Comparison of ENCODE assay signal across 9 mouse cellular contexts in genomic region chr14:103694295-103694694, GRCm38 (mm10). TPM values are rescaled to one million over a fixed set of nuclear protein-coding genes. Genes with fewer than 3 reads are reported as not detected.
A peak's percentile ranks its signal among the peaks of the same experiment; 100 is the strongest.
DNase-seq lines count a peak whose midpoint lies in the region; ATAC-seq and TF ChIP-seq lines count a peak whose summit lies in the region.
"Had no signal": no experiment of that assay in that cellular context is flagged by ENCODE, and none has a peak within 500 bp of the region (broad histone marks: within the 10 kb centered on the region; RNA-seq: fewer than 3 reads in every experiment).

No protein-coding gene starts in this region.

- no peaks in the 10 kb centered on the region for H3K4me1 ChIP-seq in heart, adult 2 months (ENCODE audit: control insufficient read depth, insufficient read depth, low read length)
- no peaks in the 10 kb centered on the region for H3K4me1 ChIP-seq in heart, embryonic 11.5 days (ENCODE audit: control insufficient read depth, insufficient read depth, low read length)
- H3K4me1 ChIP-seq: limb, embryonic 15.5 days had no signal

- WGBS in heart, adult 2 months, result 42% methylated on average over 1 of the region's 1 CpGs
- WGBS in heart, embryonic 11.5 days (ENCODE audit: insufficient replicate concordance), result 36% methylated on average over 1 of the region's 1 CpGs

- H3K4me2 ChIP-seq in heart, embryonic 11.5 days, result no peak overlapping the region
- H3K4me2 ChIP-seq: limb, embryonic 15.5 days had no signal

- no peak for TF ChIP-seq POLR2A in heart, adult 2 months (IDR thresholded peaks at IDR 0.05; ENCODE audit: insufficient read depth, low read depth, low read length)

- H3K27me3 ChIP-seq in heart, adult 2 months (ENCODE audit: control insufficient read depth, insufficient read depth, low read length), result no peaks in the 10 kb centered on the region
- H3K27me3 ChIP-seq in heart, embryonic 11.5 days (ENCODE audit: control insufficient read depth, insufficient read depth, low read length), result no peaks in the 10 kb centered on the region
- H3K27me3 ChIP-seq: limb, embryonic 15.5 days had no signal

- no peak overlapping the region for H3K4me3 ChIP-seq in heart, adult 2 months
- no peak overlapping the region for H3K4me3 ChIP-seq in heart, embryonic 11.5 days (ENCODE audit: low read depth, low read length)
- H3K4me3 ChIP-seq: limb, embryonic 15.5 days had no signal

- peak in 1 of 2 experiments; percentile 20 for DNase-seq in heart, adult 2 months
- DNase-seq in B cell, adult 2 months, result peak; percentile 72
- peak; percentile 11 for DNase-seq in adrenal gland, adult 8-10 months
- peak; percentile 55 for DNase-seq in embryo, embryonic 11.5 days (ENCODE audit: low read depth, low spot score)
- peak; percentile 87 for DNase-seq in induced T-regulatory cell, adult 2 months (ENCODE audit: low read depth)
- DNase-seq in skeletal muscle tissue, adult 2 months (ENCODE audit: low read depth, low spot score), result peak; percentile 18

- H3K9me3 ChIP-seq in heart, embryonic 11.5 days (replicated peaks; ENCODE audit: control insufficient read depth, low read length), result no peaks in the 10 kb centered on the region
- H3K9me3 ChIP-seq: limb, embryonic 15.5 days had no signal

- TF ChIP-seq CTCF in heart, adult 2 months (IDR thresholded peaks at IDR 0.05), result peak; percentile 92

- no peaks in the 10 kb centered on the region for H3K36me3 ChIP-seq in heart, adult 2 months (ENCODE audit: control insufficient read depth, insufficient read depth, low read length)
- no peaks in the 10 kb centered on the region for H3K36me3 ChIP-seq in heart, embryonic 11.5 days (ENCODE audit: control insufficient read depth, insufficient read depth, low read length)
- H3K36me3 ChIP-seq: limb, embryonic 15.5 days had no signal

- no peak overlapping the region for H3K9ac ChIP-seq in heart, adult 2 months (ENCODE audit: low read depth, low read length)
- H3K9ac ChIP-seq in heart, embryonic 11.5 days (ENCODE audit: low read depth, low read length), result no peak overlapping the region
- H3K9ac ChIP-seq: limb, embryonic 15.5 days had no signal

- ATAC-seq in heart, embryonic 11.5 days (replicated peaks; ENCODE audit: insufficient number of reproducible peaks, low FRiP score, low TSS enrichment), result no peak
- ATAC-seq in megakaryocyte, adult 5-6 weeks (ENCODE audit: poor library complexity, severe bottlenecking), result peak; percentile 96

- H3K27ac ChIP-seq in heart, adult 2 months, result no peak overlapping the region
- no peak overlapping the region for H3K27ac ChIP-seq in heart, embryonic 11.5 days (ENCODE audit: low read depth, low read length)
- H3K27ac ChIP-seq: limb, embryonic 15.5 days had no signal

- intact Hi-C loops in heart, adult 2 months (cut with DNase I), result loop anchor here (1.0 kb wide), 1 partner anchor 144 kb away; no protein-coding TSS in a partner anchor

- no peaks in the 10 kb centered on the region for H3K79me2 ChIP-seq in heart, adult 2 months (replicated peaks; ENCODE audit: control insufficient read depth, insufficient read depth, low read length)

- TF ChIP-seq EP300 in heart, adult 2 months (IDR thresholded peaks at IDR 0.05; ENCODE audit: insufficient read depth, low read depth, low read length), result no peak

RNA-seq across cellular contexts. Expression of gene Slain1, which starts 44.3 kb away (rescaled TPM):
- under 1 TPM; 0.10 to 0.41 TPM for total RNA-seq in heart, adult 2 months (2021)
- polyA plus RNA-seq in heart, adult 2 months (2012; rRNA removed), result 0.38 and 0.43 TPM in 2 replicates
- 0.54 and 0.90 TPM in 2 replicates for polyA plus RNA-seq in heart, embryonic 11.5 days (2014; fragmentation: Nextera tagmentation; extraction: Ambion mirVana)
- total RNA-seq in adrenal gland, adult 8-10 months (2022), result 1 to 10 TPM; 2.5 to 3.9 (median 3.5) TPM
- total RNA-seq in megakaryocyte, adult 5-6 weeks (2015), result 5.0 and 8.2 TPM in 2 replicates
- 3.0 and 3.5 TPM in 2 replicates for total RNA-seq in megakaryocyte, adult 5-6 weeks (2017)
